Mouse (Mus musculus): Measurements from ENCODE around the gene Alox12.

- TF ChIP-seq CTCF (IDR thresholded peaks at IDR 0.05; ENCODE audit: low read depth, low read length) (no peak), GATA1 (IDR thresholded peaks at IDR 0.05; ENCODE audit: borderline replicate concordance, low read length) (no peak), TAL1 (conservative IDR thresholded peaks at IDR 0.05; ENCODE audit: low read depth, low read length) (no peak), POLR2AphosphoS5 (IDR thresholded peaks at IDR 0.05; ENCODE audit: insufficient replicate concordance, low read depth, low read length) (no peak), GATA2 (IDR thresholded peaks at IDR 0.05; ENCODE audit: borderline replicate concordance, low read depth, low read length) (no peak)
Measured at GRCm38 (mm10) chr11:70293881-70294280, 38.7 kb upstream of the Alox12 start.

All from G1E (cell line).